Mouse (Mus musculus): ENCODE measurements around the gene Rere.
"Not testable (repeated sequence)": the region's sequence is repeated elsewhere in the genome, so short reads cannot be mapped to it uniquely, and the experiment has no call there.

Rere gene

GRCm38 (mm10) chr4:150250549-150251422, 30.7 kb upstream of the Rere start:
- in situ Hi-C loops (cut with MboI; ENCODE audit: unreplicated experiment in 2 of 2): loop anchor here in 1 of 2 experiments (25.0 kb wide), 1 partner anchor 662 kb away; the partner anchor contains the start of genes Park7 and Tnfrsf9

- in situ Hi-C loops (cut with MboI; ENCODE audit: unreplicated experiment in 2 of 2): loop anchor here in 1 of 2 experiments (25.0 kb wide), 1 partner anchor 658 kb away; the partner anchor contains the start of genes Park7 and Tnfrsf9
Measured at GRCm38 (mm10) chr4:150254416-150254815, 27.0 kb upstream of the Rere start.

- in situ Hi-C loops (cut with MboI; ENCODE audit: unreplicated experiment in 2 of 2): loop anchor here (5.0 to 25.0 kb wide), 3 partner anchors 212 to 657 kb away; partner anchors contain the start of genes Park7 (in 1 of the 2) and Tnfrsf9 (in 1 of the 2)
Measured at GRCm38 (mm10) chr4:150255181-150255580, 26.3 kb upstream of the Rere start.

DNA sequence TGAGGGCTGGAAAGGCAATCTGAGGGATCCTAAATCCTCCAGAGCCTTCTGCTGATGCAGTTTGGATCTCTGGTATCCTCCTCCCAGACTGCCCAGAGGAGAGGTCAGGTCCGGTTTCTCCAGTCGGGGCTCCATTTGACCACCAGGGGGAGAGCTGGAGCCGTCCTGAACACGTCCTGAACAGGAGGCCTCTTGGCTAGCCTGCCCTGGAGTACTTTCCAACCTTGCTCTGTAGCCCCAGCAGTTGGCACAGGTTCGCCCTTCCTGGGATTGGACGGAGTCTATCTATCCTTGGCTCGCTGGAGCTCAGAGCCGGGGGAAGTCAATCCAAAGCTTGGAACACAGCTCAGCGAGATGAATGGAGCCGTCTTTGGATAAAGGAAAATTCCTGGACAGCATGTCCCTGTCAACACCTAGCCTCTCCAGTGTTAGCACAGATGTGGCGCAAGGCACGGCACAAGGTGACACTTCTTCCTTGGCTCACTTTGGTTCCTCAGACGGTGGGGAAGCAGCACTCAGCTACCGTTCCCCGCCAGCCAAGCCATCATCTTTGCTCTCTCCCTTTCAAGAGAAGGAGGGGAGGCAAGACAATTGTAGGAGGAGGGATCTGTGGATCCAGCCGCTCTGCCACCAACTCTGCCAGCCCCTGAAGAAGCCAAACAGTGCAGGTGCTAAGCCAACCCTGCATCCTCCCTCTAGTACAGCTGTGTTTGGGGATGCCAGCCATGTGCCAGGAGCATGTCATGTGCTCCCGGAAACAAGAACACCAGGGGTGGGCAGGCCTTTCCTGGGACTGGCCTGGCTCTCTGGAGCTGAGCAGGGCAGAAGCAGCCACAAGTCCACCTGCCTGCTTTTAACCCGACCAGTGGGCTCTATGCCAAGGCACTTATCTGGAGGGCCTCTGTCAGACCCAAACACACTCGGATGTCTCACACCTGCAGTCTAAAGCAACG, 23.9 kb upstream of the Rere start:
- in situ Hi-C loops (cut with MboI; ENCODE audit: unreplicated experiment in 2 of 2): loop anchor here (5.0 to 25.0 kb wide), 3 partner anchors 210 to 655 kb away; partner anchors contain the start of genes Park7 (in 1 of the 2) and Tnfrsf9 (in 1 of the 2)

GRCm38 (mm10) chr4:150258388-150258787, 23.1 kb upstream of the Rere start:
- in situ Hi-C loops (cut with MboI; ENCODE audit: unreplicated experiment in 2 of 2): loop anchor here (5.0 to 25.0 kb wide), 3 partner anchors 209 to 654 kb away; partner anchors contain the start of genes Park7 (in 1 of the 2) and Tnfrsf9 (in 1 of the 2)

GRCm38 (mm10) chr4:150259577-150259976, 21.9 kb upstream of the Rere start:
- in situ Hi-C loops (cut with MboI; ENCODE audit: unreplicated experiment in 2 of 2): loop anchor here (5.0 to 25.0 kb wide), 3 partner anchors 208 to 653 kb away; partner anchors contain the start of genes Park7 (in 1 of the 2) and Tnfrsf9 (in 1 of the 2)

DNA sequence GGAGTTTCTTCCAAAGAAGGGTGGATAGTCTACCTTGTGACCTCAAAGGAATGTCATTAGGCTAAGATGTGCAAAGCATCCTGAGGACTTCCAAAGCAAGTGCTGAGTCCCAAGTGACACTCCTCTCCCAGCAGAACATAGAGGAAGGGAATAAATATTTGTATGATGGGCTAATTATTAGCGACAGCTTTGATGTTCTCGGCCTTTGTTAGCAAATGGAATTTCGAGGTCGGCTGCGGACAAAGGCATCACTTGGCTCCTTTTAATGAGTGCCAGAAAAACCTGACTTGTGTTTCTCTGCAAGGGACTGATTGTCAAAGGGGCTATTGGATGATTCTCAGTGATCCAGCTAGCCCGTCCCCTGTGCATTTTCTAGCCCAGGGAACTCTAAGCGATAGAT, 21.3 kb upstream of the Rere start:
- in situ Hi-C loops (cut with MboI; ENCODE audit: unreplicated experiment in 2 of 2): loop anchor here (5.0 to 25.0 kb wide), 5 partner anchors 82 to 652 kb away; partner anchors contain the start of genes Park7 (in 1 of the 2) and Tnfrsf9 (in 1 of the 2)

GRCm38 (mm10) chr4:150260745-150261144, 20.7 kb upstream of the Rere start:
- in situ Hi-C loops (cut with MboI; ENCODE audit: unreplicated experiment in 2 of 2): loop anchor here (5.0 to 25.0 kb wide), 5 partner anchors 82 to 652 kb away; partner anchors contain the start of genes Park7 (in 1 of the 2) and Tnfrsf9 (in 1 of the 2)

DNA sequence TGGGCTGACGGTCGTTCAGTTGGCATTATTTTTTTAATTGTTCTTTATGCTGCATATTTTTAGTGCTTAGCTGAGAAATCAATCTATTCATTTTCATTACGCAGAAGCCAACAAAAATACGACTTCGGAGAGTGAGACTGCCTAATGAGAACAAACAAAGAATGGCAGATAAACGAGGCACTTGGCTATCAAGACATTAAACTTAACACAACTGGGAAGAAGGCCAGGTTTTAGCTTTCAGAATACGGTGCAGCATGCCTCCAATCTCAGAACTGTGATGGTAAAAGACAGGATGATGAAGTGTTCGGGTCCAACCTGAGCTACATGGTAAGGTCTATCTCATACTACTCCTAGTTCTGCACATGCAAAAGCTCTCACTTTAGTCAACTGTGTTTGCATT, 19.1 kb upstream of the Rere start:
- in situ Hi-C loops (cut with MboI; ENCODE audit: unreplicated experiment in 2 of 2): loop anchor here (5.0 to 25.0 kb wide), 5 partner anchors 80 to 650 kb away; partner anchors contain the start of genes Park7 (in 1 of the 2) and Tnfrsf9 (in 1 of the 2)

- in situ Hi-C loops (cut with MboI; ENCODE audit: unreplicated experiment in 2 of 2): loop anchor here (5.0 to 25.0 kb wide), 5 partner anchors 77 to 647 kb away; partner anchors contain the start of genes Park7 (in 1 of the 2) and Tnfrsf9 (in 1 of the 2)
Measured at GRCm38 (mm10) chr4:150264903-150265302, 16.5 kb upstream of the Rere start.

DNA sequence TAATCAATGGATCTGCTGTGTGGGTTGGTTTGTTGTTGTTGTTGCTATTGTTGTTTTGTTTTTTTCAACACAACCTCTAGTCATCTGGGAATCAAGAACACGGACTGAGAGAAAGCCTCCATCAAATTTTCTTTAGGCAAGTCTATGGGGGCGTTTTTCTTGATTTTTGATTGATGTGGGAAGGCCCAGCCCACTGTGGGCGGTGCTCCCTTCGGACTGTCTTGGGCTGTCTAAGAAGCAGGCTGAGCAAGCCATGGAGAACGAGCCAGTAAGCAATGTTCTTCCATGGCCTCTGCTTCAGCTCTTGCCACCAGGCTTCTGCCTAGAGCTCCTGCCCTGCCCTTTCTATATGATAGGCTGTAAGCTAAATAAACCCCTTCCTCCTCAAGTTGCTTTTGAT, 16.0 kb upstream of the Rere start:
- in situ Hi-C loops (cut with MboI; ENCODE audit: unreplicated experiment in 2 of 2): loop anchor here (10.0 to 25.0 kb wide), 3 partner anchors 79 to 647 kb away; partner anchors contain the start of genes Park7 (in 1 of the 2) and Tnfrsf9 (in 1 of the 2)

DNA sequence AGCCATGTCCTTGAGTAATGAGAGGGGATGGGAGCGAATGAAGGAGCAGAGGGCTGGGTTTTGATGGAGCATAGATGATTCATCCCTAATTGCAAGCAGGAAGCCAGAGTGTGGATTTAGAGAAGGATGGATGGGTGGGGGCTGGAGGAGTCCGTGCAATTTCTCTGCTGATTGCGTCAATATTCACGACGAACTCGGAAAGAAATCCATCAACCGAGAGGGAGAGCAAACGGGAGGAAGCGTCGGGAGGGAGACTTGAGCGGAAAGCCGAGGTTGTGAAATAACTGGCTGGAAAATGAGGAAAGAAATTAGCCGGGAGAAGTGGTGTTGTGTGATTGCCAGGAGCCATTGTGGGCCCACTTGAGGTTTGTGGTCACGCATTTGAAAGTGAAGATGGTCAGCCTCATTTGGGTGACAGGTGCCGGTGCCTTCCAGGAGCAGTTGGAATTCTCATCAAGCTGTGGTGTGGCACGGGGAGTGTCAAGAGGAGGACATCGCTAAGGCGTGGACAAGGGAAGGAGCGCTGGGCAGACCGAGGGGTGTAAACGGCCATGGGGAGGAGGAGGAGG, 14.7 kb upstream of the Rere start:
- in situ Hi-C loops (cut with MboI; ENCODE audit: unreplicated experiment in 2 of 2): loop anchor here (10.0 to 25.0 kb wide), 3 partner anchors 78 to 646 kb away; partner anchors contain the start of genes Park7 (in 1 of the 2) and Tnfrsf9 (in 1 of the 2)

- in situ Hi-C loops (cut with MboI; ENCODE audit: unreplicated experiment in 2 of 2): loop anchor here (10.0 to 25.0 kb wide), 3 partner anchors 76 to 643 kb away; partner anchors contain the start of genes Park7 (in 1 of the 2) and Tnfrsf9 (in 1 of the 2)
Measured at GRCm38 (mm10) chr4:150268674-150269653, 12.5 kb upstream of the Rere start.

GRCm38 (mm10) chr4:150269679-150270078, 11.8 kb upstream of the Rere start:
- in situ Hi-C loops (cut with MboI; ENCODE audit: unreplicated experiment in 2 of 2): loop anchor here (10.0 to 25.0 kb wide), 3 partner anchors 75 to 643 kb away; partner anchors contain the start of genes Park7 (in 1 of the 2) and Tnfrsf9 (in 1 of the 2)

DNA sequence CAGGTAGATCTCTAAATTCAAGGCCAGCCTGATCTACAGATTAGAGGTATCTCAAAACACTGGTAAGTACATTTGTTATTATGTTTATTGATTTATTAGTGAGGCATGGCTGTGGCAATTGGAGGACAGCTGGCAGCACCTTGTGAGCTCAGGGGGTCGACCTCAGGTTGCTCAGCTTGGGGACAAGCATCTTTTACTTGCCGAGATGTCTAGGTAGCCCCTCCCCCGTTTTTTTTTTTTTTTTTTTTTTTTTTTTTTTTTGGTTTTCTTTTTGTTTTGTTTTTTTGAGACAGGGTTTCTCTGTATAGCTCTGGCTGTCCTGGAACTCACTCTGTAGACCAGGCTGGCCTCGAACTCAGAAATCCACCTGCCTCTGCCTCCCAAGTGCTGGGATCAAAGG, 10.7 kb upstream of the Rere start:
- in situ Hi-C loops (cut with MboI; ENCODE audit: unreplicated experiment in 2 of 2): loop anchor here in 1 of 2 experiments (25.0 kb wide), 1 partner anchor 642 kb away; the partner anchor contains the start of genes Park7 and Tnfrsf9

DNA sequence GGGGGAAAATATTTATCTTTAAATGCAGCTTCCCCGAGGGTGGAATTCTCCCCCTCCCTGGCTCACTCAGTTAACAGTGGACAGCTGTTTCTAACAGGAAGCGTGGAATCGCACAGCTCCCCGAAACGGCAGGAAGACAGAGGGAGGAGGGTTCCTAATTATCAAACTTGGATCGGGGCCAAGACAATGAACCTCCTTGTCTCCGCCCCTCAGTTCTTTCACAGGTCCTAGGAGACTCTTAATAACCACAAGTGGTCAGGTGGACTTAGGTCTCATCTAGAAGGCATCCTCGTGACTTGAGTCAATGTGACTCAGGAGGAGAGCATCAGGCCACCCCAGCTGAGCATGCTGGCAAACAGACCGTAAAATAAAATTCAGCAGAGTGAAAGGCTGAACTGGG, 8.7 kb upstream of the Rere start:
- in situ Hi-C loops (cut with MboI; ENCODE audit: unreplicated experiment in 2 of 2): loop anchor here in 1 of 2 experiments (25.0 kb wide), 1 partner anchor 640 kb away; the partner anchor contains the start of genes Park7 and Tnfrsf9

DNA sequence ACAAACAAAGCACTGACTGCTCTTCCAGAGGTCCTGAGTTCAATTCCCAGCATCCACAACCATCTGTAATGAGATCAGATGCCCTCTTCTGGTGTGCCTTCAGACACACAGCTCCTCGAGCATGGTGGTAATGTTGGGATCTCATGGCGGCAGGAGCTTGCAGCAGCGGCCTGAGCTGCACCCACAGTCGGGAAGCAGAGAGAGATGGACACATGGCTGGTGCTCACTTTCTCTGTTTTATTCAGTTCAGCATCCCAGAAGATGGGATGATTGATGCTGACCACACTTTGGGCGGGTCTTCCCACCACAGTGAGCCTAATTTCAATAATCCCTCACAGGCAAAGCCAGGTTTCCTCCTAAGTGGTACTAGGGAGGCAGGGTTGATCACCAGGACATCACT, 5.9 kb upstream of the Rere start:
- in situ Hi-C loops (cut with MboI; ENCODE audit: unreplicated experiment in 2 of 2): no loop called here

DNA sequence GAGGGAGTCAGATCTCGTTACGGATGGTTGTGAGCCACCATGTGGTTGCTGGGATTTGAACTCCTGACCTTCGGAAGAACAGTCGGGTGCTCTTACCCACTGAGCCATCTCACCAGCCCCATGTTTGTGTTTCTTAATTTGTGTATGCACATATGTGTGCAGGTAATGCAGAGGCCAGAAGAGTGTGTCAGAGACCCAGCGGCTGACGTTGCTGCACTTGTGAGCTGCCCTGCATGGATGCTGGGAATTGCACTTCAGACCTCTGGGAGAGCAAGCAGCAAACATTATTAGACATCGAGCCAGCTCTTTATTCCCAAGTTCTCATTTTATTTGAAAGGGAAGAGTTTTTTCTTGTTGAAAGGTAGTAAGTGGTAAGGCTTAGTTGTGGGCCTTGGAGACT, 2.1 kb upstream of the Rere start:
- in situ Hi-C loops (cut with MboI; ENCODE audit: unreplicated experiment in 2 of 2): not testable (repeated sequence)
